Mouse (Mus musculus) heart, postnatal 14 days (tissue): ENCODE results near the gene Gpr108. TPM values are rescaled to one million over a fixed set of nuclear protein-coding genes. Genes with fewer than 3 reads are reported as not detected.

Experiments
- DNase-seq, 2 experiments: peaks; one replicate each; pipeline ENCODE4 v3.0.0; 2021 to 2022
- intact Hi-C: fragments of 180-260 bp; cut with DNase I; formaldehyde crosslinking; loops from one replicate; pipeline ENCODE4 v1.15.1; 2025
- total RNA-seq, 2 experiments: library from RNA; stranded (reverse); gene quantifications; 2 replicates each; pipeline ENCODE4 v1.2.3; 2021

Gpr108 gene
- total RNA-seq, 2 experiments from 2014 or later: 25.9 to 26.8 TPM

- peak; percentile 99 to 100 for DNase-seq
- intact Hi-C loops: loop anchor here (1.0 to 10.0 kb wide), 3 partner anchors 26 to 255 kb away; partner anchors contain the start of genes Alkbh7, Clpp, Gm17949 and Gtf2f1
Measured at GRCm38 (mm10) chr17:57249186-57250181, 1.2 kb upstream of the Gpr108 start, which contains the start of gene Trip10. Trip10 (plus strand) TSS chr17:57249455.

- peak in 1 of 2 experiments; percentile 29 for DNase-seq
- intact Hi-C loops: loop anchor here (5.0 to 10.0 kb wide), 2 partner anchors 236 to 254 kb away; partner anchors contain the start of genes Alkbh7, Clpp, Gm17949 and Gtf2f1
Measured at GRCm38 (mm10) chr17:57248771-57249170, 525 bp upstream of the Gpr108 start.

DNA sequence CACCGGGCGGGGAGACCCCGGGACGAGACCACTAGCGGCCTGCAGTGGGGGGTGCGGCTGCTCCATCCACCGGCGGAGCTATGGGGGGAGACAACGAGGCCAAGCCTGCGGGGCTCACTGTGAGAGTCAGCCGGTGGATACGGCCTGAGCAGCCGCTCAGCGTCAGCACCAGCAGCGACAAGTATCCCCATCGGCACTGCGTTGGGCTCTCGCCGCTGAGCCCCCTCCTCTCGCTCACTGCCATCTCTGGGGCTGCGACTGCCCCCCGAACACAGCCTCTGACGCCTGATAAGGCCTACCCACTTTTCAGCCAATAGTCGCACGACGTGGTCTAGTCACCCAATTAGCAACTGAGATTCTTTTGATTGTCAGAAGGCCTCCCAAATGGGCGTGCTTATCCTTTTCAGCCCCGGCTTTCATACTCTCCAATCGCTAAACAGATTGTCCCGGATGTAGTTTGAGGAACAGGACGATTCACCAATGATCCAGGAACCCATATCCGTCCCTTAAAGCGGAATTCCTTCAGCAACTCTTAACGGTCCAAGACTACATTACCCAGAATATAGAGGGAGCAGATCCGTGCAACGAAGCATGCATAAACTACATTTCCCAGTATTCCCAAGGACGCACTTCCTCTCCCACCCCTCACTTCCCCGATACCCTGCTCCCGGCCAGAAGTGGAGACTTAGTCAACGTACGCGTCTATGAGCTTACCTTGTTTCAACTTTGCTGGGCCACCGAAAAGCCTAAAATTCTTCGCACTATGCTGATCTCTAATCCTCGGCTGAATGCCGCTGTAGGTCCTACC, 649 bp downstream of the Gpr108 start:
- intact Hi-C loops: loop anchor here (5.0 to 10.0 kb wide), 2 partner anchors 235 to 253 kb away; partner anchors contain the start of genes Alkbh7, Clpp, Gm17949 and Gtf2f1

DNA sequence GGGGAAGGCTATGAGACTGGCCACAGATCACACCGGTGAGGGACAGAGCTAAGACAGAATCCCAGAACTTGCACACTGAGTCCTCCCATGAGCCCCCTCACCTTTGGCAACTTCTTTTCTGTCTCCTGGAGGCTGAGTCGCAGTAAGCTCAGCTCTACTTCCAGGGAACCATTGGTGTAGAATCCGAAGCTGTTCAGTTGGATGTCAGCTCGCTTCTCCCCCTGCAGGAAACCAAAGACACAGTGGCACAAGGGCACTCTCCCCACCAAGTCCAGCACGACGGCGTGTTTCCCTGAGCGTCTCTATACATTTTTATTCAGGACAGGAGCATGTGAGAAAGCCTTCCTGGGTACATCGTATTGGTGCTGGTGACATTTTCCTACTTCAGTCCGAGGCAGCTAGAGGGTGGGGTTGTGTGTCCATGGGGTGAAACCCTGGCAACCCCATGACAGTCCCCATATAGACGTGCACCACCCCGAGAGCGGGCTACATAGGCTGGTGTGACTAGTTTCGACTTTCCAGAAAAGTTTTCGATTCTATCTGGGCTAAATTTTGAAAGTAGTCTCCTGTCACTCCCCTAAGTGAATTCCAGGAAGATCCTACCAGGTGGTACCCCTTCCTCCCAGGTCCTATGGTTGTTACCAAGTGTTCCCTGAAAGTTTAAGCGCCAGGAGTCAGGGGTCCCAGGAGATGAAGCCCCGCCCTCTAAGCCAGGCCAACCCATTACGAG, 1.4 kb downstream of the Gpr108 start:
- intact Hi-C loops: loop anchor here (5.0 to 10.0 kb wide), 2 partner anchors 235 to 252 kb away; partner anchors contain the start of genes Alkbh7, Clpp, Gm17949 and Gtf2f1
- no peak for DNase-seq

More for the DNA sequence above, 649 bp downstream of the Gpr108 start:
- DNase-seq: peak; percentile 86 to 88

GRCm38 (mm10) chr17:57245311-57245929, 2.8 kb downstream of the Gpr108 start:
- intact Hi-C loops: loop anchor here (2.0 to 10.0 kb wide), 3 partner anchors 25 to 251 kb away; partner anchors contain the start of genes Alkbh7, Clpp, Gm17949 and Gtf2f1
- DNase-seq: no peak

DNA sequence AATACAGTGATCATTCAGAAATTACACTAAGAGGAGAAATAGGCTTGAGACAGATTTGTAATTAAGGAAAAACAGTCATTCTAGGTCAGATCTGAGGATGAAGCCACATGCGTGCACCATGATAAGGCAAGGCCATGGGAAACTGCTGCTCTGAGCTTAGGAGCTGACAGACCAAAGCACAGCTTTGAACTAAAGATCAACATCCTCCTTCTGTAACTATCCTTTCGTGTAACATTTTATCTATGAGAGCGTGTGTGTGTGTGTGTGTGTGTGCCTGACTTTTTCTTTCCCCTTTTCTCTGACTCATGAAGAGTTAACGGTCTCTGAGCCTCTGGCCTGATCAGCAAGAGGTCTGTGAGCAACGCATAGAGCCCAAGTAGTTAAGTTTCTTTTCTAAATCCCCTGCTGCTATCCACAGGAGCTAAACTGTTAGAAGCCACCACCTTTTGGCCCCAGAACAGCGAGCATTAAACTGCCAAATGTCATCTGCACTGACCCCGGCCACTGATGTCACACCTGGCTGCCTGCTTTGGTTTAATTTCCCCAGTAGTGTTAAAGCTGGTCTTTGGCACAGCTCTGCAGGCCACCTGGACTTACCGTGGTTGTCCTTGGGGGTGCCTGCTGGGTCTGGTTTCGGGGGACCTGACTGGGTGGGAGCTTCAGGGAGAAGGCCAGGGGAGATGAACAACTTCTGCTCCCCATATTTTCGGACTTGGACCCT, 4.4 kb downstream of the Gpr108 start:
- no peak for DNase-seq
- intact Hi-C loops: loop anchor here (2.0 to 10.0 kb wide), 2 partner anchors 23 to 249 kb away; partner anchors contain the start of genes Alkbh7 and Clpp

DNA sequence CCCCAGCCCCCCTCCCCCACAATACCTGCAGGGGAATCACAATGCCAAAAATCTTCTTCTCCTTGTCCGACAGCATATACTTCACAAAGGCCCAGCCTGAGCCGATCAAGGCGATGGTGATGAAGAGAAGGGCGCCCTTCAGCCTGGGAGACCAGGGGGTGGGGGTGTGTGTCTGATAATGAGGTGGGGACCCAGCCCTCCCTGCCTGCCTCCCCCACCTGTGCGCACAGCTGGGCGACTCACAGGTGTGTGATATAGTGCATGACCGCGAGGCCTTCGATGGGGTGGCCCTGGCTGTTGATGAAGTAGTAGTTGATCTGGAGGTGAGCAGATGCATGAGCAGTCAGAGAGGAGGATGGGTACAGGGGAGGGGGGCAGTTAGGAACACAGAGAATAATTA, 11.1 kb downstream of the Gpr108 start:
- no peak for DNase-seq
- intact Hi-C loops: no loop called here

- intact Hi-C loops: no loop called here
- DNase-seq: no peak
Measured at GRCm38 (mm10) chr17:57235803-57236202, 12.4 kb downstream of the Gpr108 start.

DNA sequence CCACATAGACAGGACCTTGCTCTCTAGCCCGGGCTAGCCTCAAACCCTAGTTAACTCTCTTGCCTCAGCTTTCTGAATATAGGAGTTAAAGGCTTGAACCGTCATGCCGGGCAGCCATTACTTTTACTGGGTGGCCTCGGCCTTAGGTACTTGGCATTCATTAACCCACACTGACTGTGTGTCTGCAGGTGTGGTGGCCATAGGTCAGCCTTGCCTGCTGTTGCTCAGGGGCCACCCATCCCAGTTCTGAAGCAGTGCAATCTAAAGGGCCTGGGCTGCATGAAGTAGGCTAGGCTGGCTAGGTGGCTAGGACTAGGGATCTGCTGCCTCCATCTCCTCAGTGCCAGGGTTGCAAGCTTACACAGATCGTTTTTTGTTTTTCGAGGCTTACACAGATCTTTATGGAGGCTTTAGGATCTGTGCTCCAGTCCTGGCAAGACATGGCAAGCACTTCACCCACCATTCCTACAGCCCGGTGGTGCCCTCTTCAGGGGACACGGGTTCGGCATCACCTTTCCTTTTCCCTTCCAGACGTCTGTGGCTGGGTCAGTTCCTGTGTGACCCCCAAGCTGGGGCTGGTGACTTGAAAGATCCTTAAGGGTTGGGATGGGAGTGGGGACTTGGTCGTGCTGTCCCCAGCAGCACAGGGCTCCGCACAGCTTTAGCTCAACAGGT, 13.9 kb downstream of the Gpr108 start:
- intact Hi-C loops: no loop called here
- DNase-seq: no peak

GRCm38 (mm10) chr17:57233038-57233437, 15.2 kb downstream of the Gpr108 start:
- intact Hi-C loops: no loop called here
- DNase-seq: no peak

DNA sequence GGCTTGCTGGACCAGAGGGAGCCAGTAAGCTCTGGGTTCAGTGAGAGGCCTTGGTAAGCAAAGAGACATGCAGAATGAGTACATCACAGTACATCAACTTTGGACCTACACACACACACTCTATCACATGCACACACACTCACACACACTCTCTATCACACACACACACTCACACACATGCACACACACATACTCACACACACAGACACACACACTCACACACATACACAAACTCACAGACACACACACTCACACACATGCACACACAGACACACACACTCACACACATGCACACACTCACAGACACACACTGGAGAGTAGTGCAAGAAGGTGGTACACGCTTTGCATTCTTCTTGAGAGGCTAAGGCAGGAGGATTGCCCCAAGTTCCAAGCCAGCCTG, 16.0 kb downstream of the Gpr108 start:
- intact Hi-C loops: no loop called here

GRCm38 (mm10) chr17:57231321-57231771, 16.9 kb downstream of the Gpr108 start:
- intact Hi-C loops: no loop called here
- peak in 1 of 2 experiments; percentile 36 for DNase-seq

More for the DNA sequence above, 16.0 kb downstream of the Gpr108 start:
- DNase-seq: no peak

DNA sequence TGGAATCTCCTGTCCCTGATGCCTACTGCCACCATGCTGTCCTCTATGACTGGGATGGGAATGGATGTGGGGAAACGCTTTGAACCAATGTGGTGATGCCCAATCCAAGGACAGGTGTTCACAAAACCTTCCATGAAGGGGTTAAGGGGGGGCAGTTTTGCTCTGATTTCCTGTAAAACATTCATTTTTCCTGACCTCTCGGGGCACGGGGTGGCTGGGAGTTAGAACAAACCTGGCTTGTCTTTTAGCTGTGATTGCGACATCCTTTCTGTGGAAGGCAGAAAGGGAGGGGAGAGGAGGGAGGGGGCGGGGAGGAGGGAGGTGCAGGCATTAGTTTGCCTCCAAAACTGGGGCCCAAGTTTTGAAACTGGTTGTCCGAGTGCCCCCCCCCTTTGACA, 17.5 kb downstream of the Gpr108 start:
- peak in 1 of 2 experiments; percentile 20 for DNase-seq
- intact Hi-C loops: no loop called here

DNA sequence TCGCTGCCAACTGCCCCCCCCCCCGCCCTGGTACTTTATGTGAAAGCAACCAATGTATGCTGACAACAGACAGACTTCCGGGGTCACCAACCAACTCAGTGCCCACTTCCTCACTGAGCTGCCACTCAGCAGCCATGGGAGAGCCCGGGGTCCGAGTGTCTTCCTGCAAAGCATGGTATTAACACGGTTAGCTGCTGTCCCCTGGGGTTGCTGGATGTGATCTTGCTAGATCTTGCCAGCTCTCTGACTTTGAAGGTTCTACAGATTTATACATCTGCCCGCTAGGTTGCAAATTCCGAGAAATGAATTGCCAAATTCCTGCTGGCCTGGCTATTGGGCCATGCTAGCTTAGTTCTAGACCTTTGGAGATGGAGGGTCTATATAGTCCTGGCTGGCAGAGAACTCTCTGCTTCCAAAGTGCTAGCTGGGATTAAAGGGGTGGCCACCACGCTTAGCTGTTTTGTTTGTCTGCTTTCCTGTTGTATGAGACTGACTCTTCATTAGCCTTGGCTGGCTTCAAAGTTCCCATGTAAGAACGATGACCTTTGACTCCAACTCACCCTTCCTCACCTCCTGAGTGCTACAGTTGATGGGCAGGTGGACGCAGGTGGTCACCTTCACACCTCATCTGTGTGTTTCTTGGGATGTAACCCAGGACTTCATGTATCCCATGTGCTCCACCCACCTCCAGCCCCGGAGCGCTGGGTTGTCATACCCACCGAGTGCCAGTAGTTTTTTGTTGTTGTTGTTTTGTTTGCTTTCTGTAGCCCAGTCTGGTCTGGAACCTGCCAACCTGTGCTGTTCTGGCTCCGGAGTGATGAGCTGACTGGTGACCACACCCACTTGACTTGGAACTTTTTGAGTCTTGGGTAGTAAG, 18.2 kb downstream of the Gpr108 start:
- intact Hi-C loops: no loop called here
- no peak for DNase-seq

- no peak for DNase-seq
- intact Hi-C loops: no loop called here
Measured at GRCm38 (mm10) chr17:57228873-57229272, 19.4 kb downstream of the Gpr108 start.

- DNase-seq: no peak
- intact Hi-C loops: no loop called here
Measured at GRCm38 (mm10) chr17:57228014-57228413, 20.2 kb downstream of the Gpr108 start, which contains the start of gene C3. C3 (minus strand) TSS chr17:57228136.

- no peak for DNase-seq
- intact Hi-C loops: no loop called here
Measured at GRCm38 (mm10) chr17:57227468-57227867, 20.8 kb downstream of the Gpr108 start.
